Mouse (Mus musculus): ENCODE data around the gene Six1. TPM values are rescaled to one million over a fixed set of nuclear protein-coding genes. Genes with fewer than 3 reads are reported as not detected.
A peak's percentile ranks its signal among the peaks of the same experiment; 100 is the strongest.

The Six1 gene
- polyA plus RNA-seq, 1 experiment from 2014 or later = 2.0 TPM

GRCm38 (mm10) chr12:73045046-73045723 is 8.5 kb downstream of the Six1 start:
- ATAC-seq (replicated peaks; ENCODE audit: low FRiP score) = no peak
- H3K27ac ChIP-seq (ENCODE audit: low read depth, low read length) = no peak overlapping the region
- WGBS = 1% methylated on average over 46 of the region's 46 CpGs
- H3K4me2 ChIP-seq = peak overlapping the region; percentile 82
- no peaks in the 10 kb centered on the region for H3K9me3 ChIP-seq (ENCODE audit: control insufficient read depth, low read length)
- peaks cover 95% of the 10 kb centered on the region for H3K27me3 ChIP-seq (replicated peaks; ENCODE audit: control insufficient read depth, insufficient read depth, low read length)
- peak overlapping the region; percentile 56 for H3K4me3 ChIP-seq (ENCODE audit: low read depth, low read length)
- 0 out of 2 replicates have a peak overlapping the region, but pooled peaks have one; percentile 30 for H3K9ac ChIP-seq (ENCODE audit: low read depth, low read length)
- H3K4me1 ChIP-seq (replicated peaks; ENCODE audit: control insufficient read depth, insufficient read depth, low read length) = peaks cover 15% of the 10 kb centered on the region
- H3K36me3 ChIP-seq (ENCODE audit: control insufficient read depth, insufficient read depth, low read length) = no peaks in the 10 kb centered on the region
- DNase-seq (ENCODE audit: low spot score) = no peak

GRCm38 (mm10) chr12:73044221-73045045 is 9.3 kb downstream of the Six1 start:
- no peak overlapping the region for H3K27ac ChIP-seq (ENCODE audit: low read depth, low read length)

GRCm38 (mm10) chr12:73043396-73044167 is 10.1 kb downstream of the Six1 start:
- H3K4me3 ChIP-seq (ENCODE audit: low read depth, low read length) = no peak overlapping the region; the same call in 1 of the 2 replicates
- peak overlapping the region; percentile 82; the same call in 1 of the 2 replicates for H3K4me2 ChIP-seq
- ATAC-seq (replicated peaks; ENCODE audit: low FRiP score) (no peak), DNase-seq (ENCODE audit: low spot score) (peak; percentile 62)
- 8% methylated on average over 14 of the region's 14 CpGs for WGBS
- peaks cover 15% of the 10 kb centered on the region for H3K4me1 ChIP-seq (replicated peaks; ENCODE audit: control insufficient read depth, insufficient read depth, low read length)
- no peak overlapping the region for H3K27ac ChIP-seq (ENCODE audit: low read depth, low read length)
- peaks cover 95% of the 10 kb centered on the region for H3K27me3 ChIP-seq (replicated peaks; ENCODE audit: control insufficient read depth, insufficient read depth, low read length)
- H3K9me3 ChIP-seq (ENCODE audit: control insufficient read depth, low read length) = no peaks in the 10 kb centered on the region
- H3K9ac ChIP-seq (ENCODE audit: low read depth, low read length) = no peak overlapping the region
- H3K36me3 ChIP-seq (ENCODE audit: control insufficient read depth, insufficient read depth, low read length) = no peaks in the 10 kb centered on the region

More at GRCm38 (mm10) chr12:73044221-73045045, 9.3 kb downstream of the Six1 start:
- no peaks in the 10 kb centered on the region for H3K9me3 ChIP-seq (ENCODE audit: control insufficient read depth, low read length)
- H3K4me2 ChIP-seq = peak overlapping the region; percentile 82
- peaks cover 95% of the 10 kb centered on the region for H3K27me3 ChIP-seq (replicated peaks; ENCODE audit: control insufficient read depth, insufficient read depth, low read length)
- WGBS = under 1% methylated on average over 53 of the region's 53 CpGs
- H3K36me3 ChIP-seq (ENCODE audit: control insufficient read depth, insufficient read depth, low read length) = no peaks in the 10 kb centered on the region
- ATAC-seq (replicated peaks; ENCODE audit: low FRiP score) (0 out of 2 replicates have a peak, but pooled peaks have one; percentile 21), DNase-seq (ENCODE audit: low spot score) (peak; percentile 71)
- H3K9ac ChIP-seq (ENCODE audit: low read depth, low read length) = peak overlapping the region; percentile 30; the same call in 1 of the 2 replicates
- H3K4me1 ChIP-seq (replicated peaks; ENCODE audit: control insufficient read depth, insufficient read depth, low read length) = peaks cover 15% of the 10 kb centered on the region
- peak overlapping the region; percentile 56 for H3K4me3 ChIP-seq (ENCODE audit: low read depth, low read length)

- DNase-seq (ENCODE audit: low spot score) (no peak), ATAC-seq (replicated peaks; ENCODE audit: low FRiP score) (no peak)
- peaks cover 15% of the 10 kb centered on the region for H3K4me1 ChIP-seq (replicated peaks; ENCODE audit: control insufficient read depth, insufficient read depth, low read length)
- peaks cover 95% of the 10 kb centered on the region for H3K27me3 ChIP-seq (replicated peaks; ENCODE audit: control insufficient read depth, insufficient read depth, low read length)
- no peaks in the 10 kb centered on the region for H3K36me3 ChIP-seq (ENCODE audit: control insufficient read depth, insufficient read depth, low read length)
- no peak overlapping the region for H3K4me2 ChIP-seq
- H3K4me3 ChIP-seq (ENCODE audit: low read depth, low read length) = no peak overlapping the region
- H3K9me3 ChIP-seq (ENCODE audit: control insufficient read depth, low read length) = no peaks in the 10 kb centered on the region
- H3K27ac ChIP-seq (ENCODE audit: low read depth, low read length) = no peak overlapping the region
- 6% methylated on average over 2 of the region's 2 CpGs for WGBS
- no peak overlapping the region for H3K9ac ChIP-seq (ENCODE audit: low read depth, low read length)
Measured at GRCm38 (mm10) chr12:73042903-73043302, 10.8 kb downstream of the Six1 start.

- Histone ChIP-seq H3K4me2 (no peak overlapping the region), H3K36me3 (ENCODE audit: control insufficient read depth, insufficient read depth, low read length) (no peaks in the 10 kb centered on the region), H3K4me3 (ENCODE audit: low read depth, low read length) (no peak overlapping the region), H3K9me3 (ENCODE audit: control insufficient read depth, low read length) (no peaks in the 10 kb centered on the region), H3K27ac (ENCODE audit: low read depth, low read length) (no peak overlapping the region), H3K9ac (ENCODE audit: low read depth, low read length) (no peak overlapping the region), H3K4me1 (replicated peaks; ENCODE audit: control insufficient read depth, insufficient read depth, low read length) (peaks cover 15% of the 10 kb centered on the region), H3K27me3 (replicated peaks; ENCODE audit: control insufficient read depth, insufficient read depth, low read length) (peaks cover 95% of the 10 kb centered on the region)
- WGBS = 9% methylated on average over 5 of the region's 5 CpGs
- DNase-seq (ENCODE audit: low spot score) (no peak), ATAC-seq (replicated peaks; ENCODE audit: low FRiP score) (no peak)
Measured at GRCm38 (mm10) chr12:73042406-73042805, 11.3 kb downstream of the Six1 start.

GRCm38 (mm10) chr12:73041256-73041630 is 12.4 kb downstream of the Six1 start:
- DNase-seq (ENCODE audit: low spot score) (no peak), ATAC-seq (replicated peaks; ENCODE audit: low FRiP score) (no peak)
- Histone ChIP-seq H3K9me3 (ENCODE audit: control insufficient read depth, low read length) (no peaks in the 10 kb centered on the region), H3K36me3 (ENCODE audit: control insufficient read depth, insufficient read depth, low read length) (no peaks in the 10 kb centered on the region), H3K4me1 (replicated peaks; ENCODE audit: control insufficient read depth, insufficient read depth, low read length) (peaks cover 11% of the 10 kb centered on the region), H3K27ac (ENCODE audit: low read depth, low read length) (no peak overlapping the region), H3K27me3 (replicated peaks; ENCODE audit: control insufficient read depth, insufficient read depth, low read length) (peaks cover 91% of the 10 kb centered on the region), H3K4me2 (no peak overlapping the region), H3K4me3 (ENCODE audit: low read depth, low read length) (no peak overlapping the region), H3K9ac (ENCODE audit: low read depth, low read length) (no peak overlapping the region)
- under 1% methylated on average over 10 of the region's 10 CpGs for WGBS

- Histone ChIP-seq H3K9ac (ENCODE audit: low read depth, low read length) (no peak overlapping the region), H3K4me3 (ENCODE audit: low read depth, low read length) (no peak overlapping the region), H3K27me3 (replicated peaks; ENCODE audit: control insufficient read depth, insufficient read depth, low read length) (peaks cover 91% of the 10 kb centered on the region), H3K4me2 (no peak overlapping the region), H3K9me3 (ENCODE audit: control insufficient read depth, low read length) (no peaks in the 10 kb centered on the region), H3K36me3 (ENCODE audit: control insufficient read depth, insufficient read depth, low read length) (no peaks in the 10 kb centered on the region), H3K4me1 (replicated peaks; ENCODE audit: control insufficient read depth, insufficient read depth, low read length) (peaks cover 5% of the 10 kb centered on the region), H3K27ac (ENCODE audit: low read depth, low read length) (no peak overlapping the region)
- WGBS = 2% methylated on average over 27 of the region's 27 CpGs
- DNase-seq (ENCODE audit: low spot score) (peak; percentile 52), ATAC-seq (replicated peaks; ENCODE audit: low FRiP score) (no peak)
Measured at GRCm38 (mm10) chr12:73040563-73041255, 13.0 kb downstream of the Six1 start.
